Mouse (Mus musculus): ENCODE data around the gene Jund. TPM values are rescaled to one million over a fixed set of nuclear protein-coding genes. Genes with fewer than 3 reads are reported as not detected.
A peak's percentile ranks its signal among the peaks of the same experiment; 100 is the strongest.

The Jund gene
- polyA plus RNA-seq, 1 experiment from 2014 or later: 102 TPM

- Histone ChIP-seq H3K4me3 (ENCODE audit: low read depth, low read length) (no peak overlapping the region), H3K36me3 (ENCODE audit: control insufficient read depth, insufficient read depth, low read length) (peaks cover 9% of the 10 kb centered on the region), H3K4me1 (ENCODE audit: control insufficient read depth, insufficient read depth, low read length) (peaks cover 21% of the 10 kb centered on the region), H3K9ac (ENCODE audit: low read depth, low read length) (peak overlapping the region; percentile 58; the same call in 1 of the 2 replicates), H3K9me3 (replicated peaks; ENCODE audit: control insufficient read depth, low read length) (no peaks in the 10 kb centered on the region), H3K27me3 (ENCODE audit: control insufficient read depth, insufficient read depth, low read length) (no peaks in the 10 kb centered on the region), H3K4me2 (peak overlapping the region; percentile 94), H3K27ac (ENCODE audit: low read depth, low read length) (no peak overlapping the region)
- 83% methylated on average over 2 of the region's 2 CpGs for WGBS (ENCODE audit: insufficient replicate concordance)
- no peak for ATAC-seq (replicated peaks; ENCODE audit: insufficient number of reproducible peaks, low FRiP score, low TSS enrichment)
Measured at GRCm38 (mm10) chr8:70657739-70658138, 41.0 kb upstream of the Jund start.

- peak overlapping the region; percentile 75 for H3K27ac ChIP-seq (ENCODE audit: low read depth, low read length)
- no peaks in the 10 kb centered on the region for H3K9me3 ChIP-seq (replicated peaks; ENCODE audit: control insufficient read depth, low read length)
- WGBS (ENCODE audit: insufficient replicate concordance): under 1% methylated on average over 31 of the region's 31 CpGs
- H3K4me2 ChIP-seq: peak overlapping the region; percentile 94
- peak overlapping the region; percentile 73 for H3K4me3 ChIP-seq (ENCODE audit: low read depth, low read length)
- peaks cover 5% of the 10 kb centered on the region for H3K36me3 ChIP-seq (ENCODE audit: control insufficient read depth, insufficient read depth, low read length)
- no peaks in the 10 kb centered on the region for H3K27me3 ChIP-seq (ENCODE audit: control insufficient read depth, insufficient read depth, low read length)
- H3K9ac ChIP-seq (ENCODE audit: low read depth, low read length): peak overlapping the region; percentile 84
- peak; percentile 58 for ATAC-seq (replicated peaks; ENCODE audit: insufficient number of reproducible peaks, low FRiP score, low TSS enrichment)
- H3K4me1 ChIP-seq (ENCODE audit: control insufficient read depth, insufficient read depth, low read length): peaks cover 21% of the 10 kb centered on the region
Measured at GRCm38 (mm10) chr8:70658897-70659603, 39.7 kb upstream of the Jund start.

- H3K27me3 ChIP-seq (ENCODE audit: control insufficient read depth, insufficient read depth, low read length): no peaks in the 10 kb centered on the region
- ATAC-seq (replicated peaks; ENCODE audit: insufficient number of reproducible peaks, low FRiP score, low TSS enrichment): peak; percentile 97
- WGBS (ENCODE audit: insufficient replicate concordance): under 1% methylated on average over 44 of the region's 44 CpGs
- peaks cover 5% of the 10 kb centered on the region for H3K36me3 ChIP-seq (ENCODE audit: control insufficient read depth, insufficient read depth, low read length)
- peak overlapping the region; percentile 84 for H3K9ac ChIP-seq (ENCODE audit: low read depth, low read length)
- H3K4me1 ChIP-seq (ENCODE audit: control insufficient read depth, insufficient read depth, low read length): peaks cover 21% of the 10 kb centered on the region
- H3K4me3 ChIP-seq (ENCODE audit: low read depth, low read length): peak overlapping the region; percentile 73
- H3K4me2 ChIP-seq: peak overlapping the region; percentile 94
- H3K9me3 ChIP-seq (replicated peaks; ENCODE audit: control insufficient read depth, low read length): no peaks in the 10 kb centered on the region
- peak overlapping the region; percentile 75 for H3K27ac ChIP-seq (ENCODE audit: low read depth, low read length)
Measured at GRCm38 (mm10) chr8:70659604-70660272, 39.0 kb upstream of the Jund start.

- H3K9ac ChIP-seq (ENCODE audit: low read depth, low read length): peak within 1 kb of the TSS; percentile 84
- 2% methylated on average over 14 of the region's 14 CpGs for WGBS (ENCODE audit: insufficient replicate concordance)
- no peaks in the 10 kb centered on the region for H3K9me3 ChIP-seq (replicated peaks; ENCODE audit: control insufficient read depth, low read length)
- peak; percentile 57 for ATAC-seq (replicated peaks; ENCODE audit: insufficient number of reproducible peaks, low FRiP score, low TSS enrichment)
- peak within 1 kb of the TSS; percentile 94 for H3K4me2 ChIP-seq
- peak within 1 kb of the TSS; percentile 73 for H3K4me3 ChIP-seq (ENCODE audit: low read depth, low read length)
- peaks cover 21% of the 10 kb centered on the region for H3K4me1 ChIP-seq (ENCODE audit: control insufficient read depth, insufficient read depth, low read length)
- no peaks in the 10 kb centered on the region for H3K27me3 ChIP-seq (ENCODE audit: control insufficient read depth, insufficient read depth, low read length)
- peaks cover 5% of the 10 kb centered on the region for H3K36me3 ChIP-seq (ENCODE audit: control insufficient read depth, insufficient read depth, low read length)
- H3K27ac ChIP-seq (ENCODE audit: low read depth, low read length): peak within 1 kb of the TSS; percentile 75
Measured at GRCm38 (mm10) chr8:70660273-70660725, 38.5 kb upstream of the Jund start, which contains the start of gene Pgpep1. TSS of gene Pgpep1 (minus strand) at chr8:70660388.

- H3K36me3 ChIP-seq (ENCODE audit: control insufficient read depth, insufficient read depth, low read length): no peaks in the 10 kb centered on the region
- no peak overlapping the region for H3K4me2 ChIP-seq
- no peaks in the 10 kb centered on the region for H3K27me3 ChIP-seq (ENCODE audit: control insufficient read depth, insufficient read depth, low read length)
- no peak overlapping the region for H3K9ac ChIP-seq (ENCODE audit: low read depth, low read length)
- H3K4me3 ChIP-seq (ENCODE audit: low read depth, low read length): no peak overlapping the region
- H3K9me3 ChIP-seq (replicated peaks; ENCODE audit: control insufficient read depth, low read length): no peaks in the 10 kb centered on the region
- no peak overlapping the region for H3K27ac ChIP-seq (ENCODE audit: low read depth, low read length)
- ATAC-seq (replicated peaks; ENCODE audit: insufficient number of reproducible peaks, low FRiP score, low TSS enrichment): no peak
- 54% methylated on average over 4 of the region's 4 CpGs for WGBS (ENCODE audit: insufficient replicate concordance)
- peaks cover 9% of the 10 kb centered on the region for H3K4me1 ChIP-seq (ENCODE audit: control insufficient read depth, insufficient read depth, low read length)
Measured at GRCm38 (mm10) chr8:70663691-70664090, 35.1 kb upstream of the Jund start.

- 72% methylated on average over 3 of the region's 3 CpGs for WGBS (ENCODE audit: insufficient replicate concordance)
Measured at GRCm38 (mm10) chr8:70664631-70665030, 34.1 kb upstream of the Jund start.

GRCm38 (mm10) chr8:70665599-70665998, 33.1 kb upstream of the Jund start:
- no peak overlapping the region for H3K4me3 ChIP-seq (ENCODE audit: low read depth, low read length)
- no peaks in the 10 kb centered on the region for H3K36me3 ChIP-seq (ENCODE audit: control insufficient read depth, insufficient read depth, low read length)
- no peaks in the 10 kb centered on the region for H3K27me3 ChIP-seq (ENCODE audit: control insufficient read depth, insufficient read depth, low read length)
- WGBS (ENCODE audit: insufficient replicate concordance): 72% methylated on average over 2 of the region's 2 CpGs
- no peak overlapping the region for H3K4me2 ChIP-seq
- H3K27ac ChIP-seq (ENCODE audit: low read depth, low read length): no peak overlapping the region
- no peak overlapping the region for H3K9ac ChIP-seq (ENCODE audit: low read depth, low read length)
- H3K4me1 ChIP-seq (ENCODE audit: control insufficient read depth, insufficient read depth, low read length): peaks cover 1% of the 10 kb centered on the region; the same call in 1 of the 2 replicates
- H3K9me3 ChIP-seq (replicated peaks; ENCODE audit: control insufficient read depth, low read length): no peaks in the 10 kb centered on the region
- no peak for ATAC-seq (replicated peaks; ENCODE audit: insufficient number of reproducible peaks, low FRiP score, low TSS enrichment)

More at GRCm38 (mm10) chr8:70664631-70665030, 34.1 kb upstream of the Jund start:
- Histone ChIP-seq H3K27me3 (ENCODE audit: control insufficient read depth, insufficient read depth, low read length) (no peaks in the 10 kb centered on the region), H3K9ac (ENCODE audit: low read depth, low read length) (no peak overlapping the region), H3K4me2 (no peak overlapping the region), H3K4me1 (ENCODE audit: control insufficient read depth, insufficient read depth, low read length) (peaks cover 7% of the 10 kb centered on the region; the same call in 1 of the 2 replicates), H3K4me3 (ENCODE audit: low read depth, low read length) (no peak overlapping the region), H3K27ac (ENCODE audit: low read depth, low read length) (no peak overlapping the region), H3K36me3 (ENCODE audit: control insufficient read depth, insufficient read depth, low read length) (no peaks in the 10 kb centered on the region), H3K9me3 (replicated peaks; ENCODE audit: control insufficient read depth, low read length) (no peaks in the 10 kb centered on the region)
- ATAC-seq (replicated peaks; ENCODE audit: insufficient number of reproducible peaks, low FRiP score, low TSS enrichment): no peak

GRCm38 (mm10) chr8:70667071-70667470, 31.7 kb upstream of the Jund start:
- H3K27me3 ChIP-seq (ENCODE audit: control insufficient read depth, insufficient read depth, low read length): no peaks in the 10 kb centered on the region

More at GRCm38 (mm10) chr8:70667071-70667470, 31.7 kb upstream of the Jund start:
- Histone ChIP-seq H3K4me1 (ENCODE audit: control insufficient read depth, insufficient read depth, low read length) (no peaks in the 10 kb centered on the region), H3K9me3 (replicated peaks; ENCODE audit: control insufficient read depth, low read length) (no peaks in the 10 kb centered on the region), H3K9ac (ENCODE audit: low read depth, low read length) (no peak overlapping the region), H3K36me3 (ENCODE audit: control insufficient read depth, insufficient read depth, low read length) (no peaks in the 10 kb centered on the region), H3K4me3 (ENCODE audit: low read depth, low read length) (no peak overlapping the region), H3K27ac (ENCODE audit: low read depth, low read length) (no peak overlapping the region), H3K4me2 (no peak overlapping the region)
- 67% methylated on average over 5 of the region's 5 CpGs for WGBS (ENCODE audit: insufficient replicate concordance)
- ATAC-seq (replicated peaks; ENCODE audit: insufficient number of reproducible peaks, low FRiP score, low TSS enrichment): no peak
